Mouse (Mus musculus): ENCODE measurements around the gene Ggta1.

The Ggta1 gene

GRCm38 (mm10) chr2:35400739-35401138 is 62.3 kb downstream of the Ggta1 start:
- no peak for DNase-seq (ENCODE audit: low spot score)

GRCm38 (mm10) chr2:35398184-35398828 is 64.7 kb downstream of the Ggta1 start:
- no peak for DNase-seq (ENCODE audit: low spot score)

GRCm38 (mm10) chr2:35397590-35398173 is 65.3 kb downstream of the Ggta1 start:
- peak; percentile 54 for DNase-seq (ENCODE audit: low spot score)

GRCm38 (mm10) chr2:35397096-35397495 is 65.9 kb downstream of the Ggta1 start, which contains the start of gene 4930402F06Rik:
Gene 4930402F06Rik (minus strand): TSS chr2:35397175.
- no peak for DNase-seq (ENCODE audit: low spot score)

- DNase-seq (ENCODE audit: low spot score): no peak
Measured at GRCm38 (mm10) chr2:35385441-35385871, 77.6 kb downstream of the Ggta1 start.

- DNase-seq (ENCODE audit: low spot score): no peak
Measured at GRCm38 (mm10) chr2:35379306-35379705, 83.7 kb downstream of the Ggta1 start.

GRCm38 (mm10) chr2:35377600-35377999 is 85.4 kb downstream of the Ggta1 start:
- DNase-seq (ENCODE audit: low spot score): no peak

- DNase-seq (ENCODE audit: low spot score): no peak
Measured at GRCm38 (mm10) chr2:35373003-35373402, 90.0 kb downstream of the Ggta1 start.

GRCm38 (mm10) chr2:35370686-35371085 is 92.3 kb downstream of the Ggta1 start:
- no peak for DNase-seq (ENCODE audit: low spot score)

- DNase-seq (ENCODE audit: low spot score): no peak
Measured at GRCm38 (mm10) chr2:35367629-35368028, 95.4 kb downstream of the Ggta1 start, which contains the start of gene 4930568D16Rik. Gene 4930568D16Rik (minus strand): TSS chr2:35367729.

Measured in ovary, postnatal 36 days (tissue).